Mouse (Mus musculus) heart, adult 8-10 months (tissue): Measurements from ENCODE around the gene Itga3. TPM values are rescaled to one million over a fixed set of nuclear protein-coding genes. Genes with fewer than 3 reads are reported as not detected.
"Not testable (repeated sequence)": the region's sequence is repeated elsewhere in the genome, so short reads cannot be mapped to it uniquely, and the experiment has no call there.

ENCODE experiments used
- DNase-seq: peaks from one replicate; pipeline ENCODE4 v3.0.0; 2022; ENCODE audit warnings: low spot score
- total RNA-seq, 4 experiments: library from RNA; stranded (reverse); gene quantifications; 2 replicates each; pipeline ENCODE4 v1.2.4; 2022

Gene Itga3
- total RNA-seq, 4 experiments from 2014 or later, result 9.1 to 10.3 (median 9.8) TPM

DNA sequence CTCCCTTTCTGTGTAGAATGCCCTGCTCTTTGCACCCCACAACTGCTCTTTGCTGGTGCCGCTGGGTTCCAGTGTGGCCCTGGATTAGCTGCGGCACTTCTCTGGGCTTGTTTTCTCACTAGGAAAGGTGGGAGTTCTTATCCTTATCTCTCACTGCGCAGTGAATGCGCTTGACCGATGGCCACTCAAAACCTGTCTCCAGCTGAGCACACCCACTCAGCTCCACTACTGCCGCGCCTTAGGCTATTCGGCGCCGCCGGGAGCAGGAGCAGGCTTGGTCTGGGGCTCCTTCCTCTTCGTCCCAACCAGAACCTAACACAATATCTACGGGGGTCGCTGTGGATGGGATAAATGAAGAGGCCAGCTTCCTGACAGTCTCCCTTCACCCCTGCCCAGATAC, 43.0 kb downstream of the Itga3 start:
- DNase-seq, result no peak

DNA sequence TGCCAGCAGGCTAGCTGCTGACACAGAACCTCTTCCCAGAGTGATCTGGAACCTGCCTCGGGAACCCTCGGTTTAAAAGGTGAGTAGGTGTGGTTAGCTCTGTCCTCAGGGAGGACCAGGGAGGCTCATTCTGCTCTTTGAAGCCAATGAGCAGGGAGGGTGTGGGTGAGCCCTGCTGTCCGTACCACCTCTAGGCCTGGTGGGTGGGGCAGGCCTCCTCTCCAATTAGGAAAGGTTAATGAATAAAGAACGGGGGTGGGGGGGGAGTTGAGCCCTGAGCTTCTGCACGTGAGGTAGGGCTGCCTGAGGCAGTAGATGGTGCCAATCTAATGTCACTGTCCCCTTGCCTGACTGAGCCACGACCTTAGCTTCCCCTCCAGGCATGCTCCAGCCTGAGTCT, 43.7 kb downstream of the Itga3 start:
- DNase-seq, result no peak

DNA sequence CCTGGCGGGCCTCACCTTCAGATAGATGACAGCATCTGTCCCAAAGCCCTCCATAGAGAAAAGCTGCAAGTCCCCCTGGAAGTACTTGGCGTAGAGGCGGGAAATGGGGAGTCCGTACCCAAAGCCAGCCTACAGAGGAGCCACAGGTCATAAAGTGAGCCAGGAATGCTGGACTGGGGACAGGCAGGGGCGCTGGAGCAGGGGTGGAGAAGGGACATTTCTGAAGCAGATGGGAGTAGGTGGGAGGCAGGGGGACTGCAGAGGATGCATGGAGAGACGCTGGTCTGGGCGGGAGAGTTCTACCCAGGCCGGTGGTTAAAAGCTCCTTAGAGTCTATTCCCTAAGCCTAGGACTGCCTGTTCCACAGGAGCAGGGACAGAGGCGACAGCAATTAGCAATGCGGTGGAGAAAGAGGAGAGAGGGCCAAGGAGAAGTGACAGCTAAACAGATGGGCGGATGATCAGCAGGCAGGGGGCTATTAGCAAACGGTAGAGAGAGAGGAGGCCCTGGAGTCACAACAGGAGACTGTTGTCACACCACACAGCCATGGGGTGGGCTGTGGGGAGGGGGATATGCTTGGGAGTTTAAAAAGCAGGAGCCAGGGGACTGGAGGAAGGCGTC, 48.6 kb downstream of the Itga3 start:
- DNase-seq, result no peak

DNA sequence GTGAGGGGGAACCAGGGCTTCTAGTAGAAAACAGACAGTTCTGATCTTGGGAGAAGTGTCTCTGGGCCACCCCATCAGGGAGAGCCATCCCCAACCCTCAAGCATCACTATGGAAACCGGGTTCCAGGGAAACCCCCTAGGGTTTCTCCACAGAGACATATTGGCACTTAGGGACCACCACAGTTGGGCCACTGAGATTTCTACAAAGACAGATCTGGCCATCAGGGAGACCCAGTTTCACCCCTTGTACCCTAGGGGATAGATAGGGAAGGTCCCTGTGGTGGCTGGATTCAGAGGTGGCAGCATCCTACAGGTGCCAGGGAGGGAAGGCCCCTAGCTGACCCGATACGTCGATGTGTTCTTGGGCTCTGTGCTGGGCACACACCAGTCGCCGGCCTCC, 49.8 kb downstream of the Itga3 start:
- no peak for DNase-seq

DNA sequence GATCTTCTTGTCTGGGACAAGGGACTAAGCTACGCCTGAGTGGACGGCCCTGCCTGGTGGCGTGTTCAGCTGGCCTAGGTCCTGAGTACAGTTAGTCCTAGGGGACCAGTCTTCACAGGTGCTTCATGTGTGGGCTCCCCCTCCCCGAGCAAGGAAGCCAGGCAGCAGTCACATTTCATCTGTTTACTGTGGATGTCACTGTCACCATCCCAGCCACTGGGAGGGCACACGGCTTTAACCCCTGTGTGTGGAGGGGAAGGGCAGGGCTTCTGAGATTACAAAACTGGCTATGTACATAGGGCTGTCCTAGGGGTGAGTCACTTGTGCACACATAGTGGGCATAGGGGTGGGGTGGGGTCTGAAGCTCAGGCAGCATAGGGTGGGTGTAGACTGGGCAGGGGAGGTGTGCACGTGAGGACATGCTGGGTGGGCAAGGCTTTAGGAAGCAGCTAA, 50.5 kb downstream of the Itga3 start:
- DNase-seq, result no peak

DNA sequence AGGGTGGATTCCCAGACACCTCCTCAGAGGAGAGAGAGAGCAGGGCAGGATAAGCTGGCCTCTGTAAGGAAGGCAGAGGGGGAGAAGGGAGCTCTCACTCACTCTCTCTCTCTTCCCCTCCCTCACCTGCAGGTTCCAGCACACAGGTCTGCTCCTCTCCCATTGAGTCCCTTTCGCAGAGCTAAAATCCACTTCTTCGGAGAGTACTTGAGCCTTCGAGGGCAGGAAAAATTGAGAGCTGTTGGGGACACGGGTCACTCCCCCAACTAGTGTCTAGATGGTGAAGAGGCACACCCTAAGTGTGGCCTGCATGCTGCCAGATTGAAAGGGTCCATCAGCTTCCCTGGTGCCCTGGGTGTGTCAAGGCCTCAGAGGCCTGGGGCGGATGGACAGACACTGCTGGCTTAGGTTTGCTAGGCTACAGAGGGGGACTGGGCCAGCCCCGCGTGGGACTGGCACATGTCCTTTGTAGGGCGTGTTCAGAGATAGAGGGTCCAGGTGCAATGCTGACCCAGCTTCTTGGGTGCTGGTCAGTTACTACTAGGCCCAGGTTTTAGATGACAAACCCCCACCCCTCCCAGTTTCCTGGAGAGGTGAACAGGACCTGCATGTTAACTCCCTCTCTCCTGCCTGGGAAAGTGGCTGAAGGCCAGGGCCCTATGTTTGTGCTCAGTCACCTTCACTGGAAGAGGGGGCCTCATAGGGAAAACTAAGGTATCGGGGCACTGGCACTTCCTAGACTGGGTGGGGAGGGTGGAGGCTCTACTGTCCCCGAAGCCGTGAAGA, 51.2 kb downstream of the Itga3 start:
- no peak for DNase-seq

DNA sequence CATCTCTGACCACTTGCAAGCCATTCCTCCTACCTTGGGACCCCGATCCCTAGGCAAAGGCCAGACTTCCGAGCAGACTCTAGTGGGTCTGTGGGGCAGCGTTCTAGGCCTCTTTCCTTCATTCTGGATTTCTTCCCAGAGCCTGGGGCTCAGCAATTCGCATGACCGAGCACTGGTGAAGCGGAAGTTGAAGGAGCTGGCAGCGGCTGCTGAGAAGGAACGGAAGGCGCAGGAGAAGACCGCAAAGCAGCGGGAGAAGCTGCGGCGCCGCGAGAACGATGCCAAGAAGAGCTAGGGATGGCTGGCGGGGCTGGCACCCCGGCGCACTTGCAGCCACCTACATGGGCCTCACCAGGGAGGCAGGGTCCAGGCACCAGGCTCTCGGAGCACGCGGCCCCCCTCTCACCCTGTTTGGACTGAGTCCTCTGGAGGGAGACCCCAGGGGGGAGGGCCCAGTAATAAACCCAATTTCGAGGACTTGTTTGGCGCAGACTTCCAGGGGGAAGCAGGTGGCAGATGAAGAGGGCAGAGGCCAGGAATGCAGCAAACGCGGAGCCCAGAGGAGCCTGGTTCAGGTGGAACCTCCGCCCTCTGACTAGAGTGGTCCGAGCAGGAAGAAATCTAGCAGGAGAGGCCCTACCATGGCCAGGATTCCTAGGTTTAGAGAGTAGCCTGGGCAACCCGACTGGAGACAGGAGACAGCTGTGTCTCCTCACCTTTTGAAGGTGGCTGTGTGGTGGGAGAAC, 52.0 kb downstream of the Itga3 start:
- DNase-seq, result no peak

DNA sequence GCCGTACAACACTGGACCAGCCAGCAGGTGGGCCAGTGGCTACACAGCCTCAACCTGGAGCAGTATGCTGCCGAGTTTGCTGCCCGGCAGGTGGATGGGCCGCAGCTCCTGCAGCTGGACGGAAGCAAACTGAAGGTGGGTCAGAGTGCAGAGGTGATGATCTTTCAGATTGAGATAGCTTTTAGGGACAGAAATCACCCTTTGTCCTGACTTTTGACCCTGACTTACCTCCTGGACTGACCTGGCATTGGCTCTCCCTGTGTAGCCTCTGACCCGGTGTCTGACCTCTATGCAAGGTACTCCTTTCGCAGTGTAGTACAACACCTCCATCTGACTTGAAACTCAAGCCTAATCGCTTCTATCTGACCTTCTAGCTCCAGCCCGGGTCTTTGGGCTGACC, 53.1 kb downstream of the Itga3 start:
- DNase-seq, result no peak

DNA sequence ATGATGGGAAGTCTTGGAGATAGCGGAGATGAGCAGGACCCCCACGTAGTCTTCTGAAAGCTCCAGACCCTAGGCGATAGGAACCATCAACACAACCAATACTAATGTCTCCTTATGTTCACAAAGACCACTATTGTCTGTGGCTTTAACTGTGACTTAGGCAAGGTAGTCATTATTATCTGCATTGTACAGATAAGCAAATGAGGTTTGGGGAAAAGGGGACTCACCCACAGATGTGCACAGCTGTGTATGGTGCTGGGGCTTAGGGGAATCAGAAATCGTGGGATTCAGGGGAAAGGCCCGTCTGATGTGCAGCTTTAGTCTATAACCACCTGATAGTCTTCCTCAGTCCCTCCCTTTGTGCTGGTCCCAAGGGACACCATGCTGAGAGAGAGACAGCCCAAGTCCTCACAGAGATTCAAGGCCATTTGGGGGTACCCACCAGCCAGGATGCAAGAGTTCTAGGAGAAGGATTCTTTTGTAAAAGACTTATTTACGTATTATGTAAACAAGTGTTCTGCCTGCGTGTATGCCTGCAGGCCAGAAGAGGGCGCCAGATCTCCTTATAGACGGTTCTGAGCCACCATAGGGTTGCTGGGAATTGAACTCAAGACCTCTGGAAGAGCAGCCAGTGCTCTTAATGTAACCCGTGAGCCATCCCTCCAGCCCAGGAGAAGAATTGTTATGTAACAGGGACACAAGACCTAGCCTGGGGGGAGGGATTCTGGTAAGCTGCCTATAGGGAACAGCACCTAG, 54.2 kb downstream of the Itga3 start:
- no peak for DNase-seq

DNA sequence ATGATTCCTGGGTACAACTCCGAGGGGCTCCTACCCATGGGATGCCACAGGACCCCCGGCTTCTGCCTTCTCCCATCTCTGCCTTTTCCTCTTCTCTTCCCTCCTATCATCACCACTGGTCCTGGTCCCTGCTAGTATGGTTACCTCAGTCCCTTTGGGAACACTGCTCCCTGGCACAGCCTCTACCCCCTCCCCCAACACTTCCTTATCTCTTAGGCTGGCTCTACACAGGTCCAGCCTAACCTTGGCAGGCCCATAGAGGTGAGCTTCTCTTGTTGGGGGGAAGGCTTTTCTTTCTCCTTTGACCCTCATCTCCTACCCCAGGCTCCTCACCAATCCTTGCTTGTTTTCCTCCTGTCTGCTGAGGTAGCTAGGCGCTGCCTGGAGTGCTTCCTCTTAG, 61.1 kb downstream of the Itga3 start:
- no peak for DNase-seq

DNA sequence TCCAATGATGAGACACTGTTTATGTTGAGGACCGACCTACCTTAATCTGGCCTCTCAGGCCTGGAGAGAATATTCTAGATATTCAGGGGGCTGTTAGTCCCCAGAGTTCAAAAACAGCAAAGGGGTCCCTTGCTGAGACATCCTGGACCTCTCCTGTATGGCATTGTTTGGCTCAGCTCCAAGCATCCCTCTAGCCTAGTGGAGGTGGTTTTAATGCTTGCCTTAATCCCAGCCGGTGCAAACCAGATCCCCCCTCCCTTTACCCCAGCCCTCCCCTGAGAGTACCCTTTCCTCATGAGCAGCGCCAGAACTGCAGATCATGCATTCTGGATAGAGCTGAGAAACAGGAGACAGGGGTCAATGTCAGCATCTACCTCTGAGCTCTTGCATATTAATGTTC, 64.1 kb downstream of the Itga3 start:
- no peak for DNase-seq

DNA sequence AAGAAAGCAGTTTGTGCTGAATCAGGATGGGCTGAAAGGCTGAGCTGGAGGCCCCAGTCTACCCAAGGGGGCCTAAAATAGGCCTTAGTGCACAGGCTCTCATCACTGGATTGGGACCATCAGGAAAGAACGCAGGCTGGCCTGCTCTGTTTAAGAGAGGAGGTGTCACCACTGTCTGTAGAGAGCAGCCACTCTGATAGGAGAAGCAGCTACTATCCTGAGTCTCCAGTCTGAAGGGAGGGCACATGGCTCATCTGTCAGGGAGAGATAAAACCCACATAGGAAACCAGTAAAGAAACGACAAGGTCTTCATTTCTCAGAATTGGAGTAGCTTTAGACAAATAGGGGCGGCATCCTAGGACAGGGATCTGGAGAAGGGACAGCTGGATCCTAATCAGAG, 64.5 kb downstream of the Itga3 start:
- no peak for DNase-seq

DNA sequence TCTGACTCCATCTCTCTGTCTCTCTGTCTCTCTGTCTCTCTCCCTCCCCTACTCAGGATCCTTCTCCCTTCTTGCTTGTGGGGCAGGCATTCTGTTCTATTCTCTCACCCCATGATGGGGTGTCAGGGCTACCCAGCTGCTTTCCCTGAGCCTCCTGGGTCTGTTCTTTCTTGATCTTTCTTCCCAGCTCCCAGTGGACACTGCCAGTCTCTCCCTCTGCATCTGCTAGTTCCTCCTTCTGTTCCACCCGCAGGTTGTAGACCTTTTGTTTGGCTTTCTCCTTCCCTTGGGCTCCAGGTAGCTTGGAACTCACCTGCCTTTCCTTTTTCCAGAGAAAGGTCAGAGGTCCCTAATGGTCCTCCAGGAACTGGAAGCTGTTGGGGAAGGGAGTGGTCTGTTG, 65.2 kb downstream of the Itga3 start:
- no peak for DNase-seq

DNA sequence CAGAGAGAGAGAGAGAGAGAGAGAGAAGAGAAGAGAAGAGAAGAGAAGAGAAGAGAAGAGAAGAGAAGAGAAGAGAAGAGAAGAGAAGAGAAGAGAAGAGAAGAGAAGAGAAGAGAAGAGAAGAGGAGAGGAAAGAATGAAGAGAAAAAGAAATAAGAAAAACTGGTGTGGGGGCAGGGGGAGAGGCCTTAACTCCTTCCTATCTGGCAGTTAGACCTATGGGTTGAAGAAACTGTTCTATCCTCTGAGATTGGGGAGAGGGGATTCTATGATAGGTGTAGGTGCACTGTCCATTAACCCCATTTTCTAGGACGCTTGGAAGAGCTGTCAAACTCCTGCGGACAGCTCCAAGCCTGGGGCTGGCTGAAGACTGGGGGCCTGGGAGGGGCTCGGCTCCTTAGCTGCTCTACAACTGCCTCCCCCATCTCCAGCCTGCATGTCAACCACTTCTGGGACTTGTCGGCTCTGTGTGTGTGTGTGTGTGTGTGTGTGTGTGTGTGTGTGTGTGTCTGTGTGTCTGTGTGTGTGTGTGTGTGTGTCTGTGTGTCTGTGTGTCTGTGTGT, 65.7 kb downstream of the Itga3 start:
- not testable (repeated sequence) for DNase-seq

DNA sequence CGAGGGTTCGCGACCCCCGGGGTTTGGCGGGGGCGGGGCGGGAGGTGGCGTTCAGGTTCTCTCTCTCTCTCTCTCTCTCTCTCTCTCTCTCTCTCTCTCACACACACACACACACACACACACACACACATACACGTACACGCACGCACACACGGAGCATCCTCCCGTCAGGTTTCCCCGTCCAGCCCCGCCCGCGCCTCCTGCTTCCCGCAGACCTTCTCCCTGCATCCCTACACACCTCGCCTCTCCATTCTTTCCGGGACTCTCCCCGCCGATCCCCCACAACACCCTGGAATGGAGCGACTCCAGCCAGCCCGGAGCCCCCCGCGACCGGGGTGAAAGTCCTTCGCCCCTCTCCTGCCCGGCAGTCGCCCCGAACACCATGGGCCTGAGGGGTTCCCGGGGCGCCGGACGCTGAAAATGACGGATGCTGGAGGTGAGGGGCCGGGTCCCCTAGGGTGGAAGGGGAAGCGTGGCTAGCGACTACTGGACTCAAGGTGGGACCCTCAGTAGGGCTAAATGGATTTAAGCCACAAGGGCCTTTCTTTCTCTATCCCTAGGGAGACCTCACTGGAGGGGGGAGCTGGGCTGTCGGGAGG, 66.4 kb downstream of the Itga3 start:
- no peak for DNase-seq

DNA sequence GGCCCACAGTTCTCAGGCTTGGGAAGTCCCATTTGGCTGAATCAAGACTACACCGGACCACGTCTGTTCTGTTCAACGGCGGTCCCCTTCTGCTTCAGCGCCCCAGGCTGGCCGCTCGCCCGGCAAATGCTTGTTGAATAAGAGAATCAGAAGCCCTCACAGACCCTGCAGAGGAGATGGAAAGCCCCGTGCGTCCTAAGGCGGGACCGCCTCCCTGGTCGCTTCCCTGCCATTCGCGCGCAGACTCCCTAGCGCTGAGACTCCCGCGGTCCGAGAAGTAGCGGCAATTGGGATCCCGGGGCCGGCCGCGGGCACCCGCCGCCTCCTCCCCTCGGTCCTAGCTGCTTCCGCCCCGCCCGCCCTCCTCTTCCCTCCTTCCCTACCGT, 67.0 kb downstream of the Itga3 start, which contains the start of gene Samd14:
Gene Samd14 (plus strand): TSS at position 251 of the 386 bp plus-strand sequence.
- DNase-seq, result no peak

DNA sequence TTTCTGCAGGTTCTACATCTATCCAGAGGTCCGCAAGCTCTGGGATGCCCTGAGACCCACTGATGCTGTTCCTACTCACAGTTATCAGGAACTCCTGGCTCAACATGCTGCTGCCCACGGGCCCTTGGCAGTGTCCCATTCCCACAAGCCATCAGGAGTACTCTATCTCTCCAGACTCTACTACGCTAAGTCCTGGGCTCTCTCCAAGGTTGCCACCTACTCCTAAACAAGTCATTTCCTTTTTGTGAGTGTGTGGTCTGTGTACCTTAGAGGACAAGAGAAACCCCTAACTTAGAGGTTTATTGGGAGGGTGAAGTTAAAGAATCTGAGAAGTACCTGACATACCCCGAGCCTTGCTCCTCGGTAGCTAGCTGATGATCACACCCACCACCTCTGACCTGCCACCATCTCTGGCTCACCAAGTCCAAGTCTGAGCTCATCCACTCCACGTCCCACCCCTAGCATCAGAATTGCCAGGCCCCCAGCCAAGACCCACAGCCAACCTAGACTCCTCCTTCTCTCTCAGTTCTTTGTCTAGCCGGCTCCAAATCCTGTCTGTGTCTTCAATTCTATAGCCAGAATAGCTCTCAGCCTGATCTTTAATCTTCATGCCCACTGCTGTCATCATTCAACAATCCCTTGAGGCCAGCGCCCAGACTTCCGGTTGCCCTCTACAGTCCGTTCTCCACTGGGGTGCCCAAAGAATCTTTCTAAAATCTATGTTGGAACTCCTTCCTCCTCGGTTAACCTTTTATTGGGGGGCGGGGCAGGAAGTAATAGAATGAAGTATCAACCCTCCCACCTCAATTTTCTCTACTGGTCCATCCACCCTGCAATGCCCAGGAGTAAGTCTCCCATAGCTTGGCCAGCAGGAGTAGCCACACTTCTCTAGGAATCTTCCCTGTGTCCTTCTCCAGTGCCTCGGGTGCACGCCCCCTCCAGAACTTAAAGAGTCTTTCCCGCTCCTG, 67.7 kb downstream of the Itga3 start:
- no peak for DNase-seq

DNA sequence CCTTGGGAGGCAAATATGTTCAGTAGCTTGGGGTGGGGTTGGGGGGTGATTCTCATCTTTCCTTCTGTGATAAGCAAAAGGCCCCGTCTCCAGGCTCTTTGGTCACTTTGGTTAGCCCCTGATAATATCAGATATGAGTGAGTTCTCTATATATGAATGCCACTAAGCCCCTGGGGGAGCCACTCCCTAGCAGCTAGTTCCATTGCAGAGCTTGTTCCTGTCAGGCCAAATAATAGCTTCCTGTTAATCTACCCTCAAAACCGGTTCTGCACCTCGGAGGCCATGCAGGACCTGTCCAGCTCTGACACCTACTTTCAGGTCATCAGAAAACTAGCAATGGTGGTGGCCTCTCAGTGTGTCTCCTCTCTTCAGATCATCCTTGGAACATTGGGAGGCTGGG, 69.2 kb downstream of the Itga3 start:
- DNase-seq, result no peak

DNA sequence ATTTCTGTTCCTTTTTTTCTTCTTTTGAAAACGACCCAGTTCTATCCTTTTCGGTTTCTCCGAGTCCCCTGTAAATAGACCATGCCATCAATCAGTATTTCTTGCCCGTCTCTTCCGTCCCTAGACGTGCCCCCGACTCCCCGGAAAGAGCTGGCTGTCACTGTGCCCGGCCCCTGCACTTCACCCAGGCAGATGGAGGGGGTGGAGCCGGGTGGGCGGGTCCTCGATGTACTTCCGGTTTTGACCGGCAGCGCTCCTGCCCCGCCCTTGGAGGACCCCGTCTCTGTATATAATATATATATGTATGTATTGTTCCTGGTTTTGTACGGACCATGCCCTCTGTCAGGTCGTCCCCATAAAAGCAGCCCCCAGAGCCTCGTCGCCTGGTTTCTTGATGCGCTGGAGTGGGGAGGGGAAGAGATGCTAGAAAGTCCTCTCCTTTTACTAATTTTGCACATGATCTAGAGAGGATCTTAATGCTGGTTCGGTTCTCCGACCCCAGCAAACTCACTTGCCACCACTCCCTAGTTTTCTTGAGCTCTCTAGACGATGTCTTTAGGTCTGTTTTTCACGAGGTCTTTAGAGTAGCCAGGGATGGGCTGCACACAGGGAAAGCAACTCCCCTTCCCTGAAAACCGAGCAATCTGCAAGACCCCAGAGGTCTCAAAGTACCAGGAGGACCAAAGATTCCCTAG, 69.9 kb downstream of the Itga3 start:
- peak; percentile 75 for DNase-seq
